Mouse (Mus musculus) liver, embryonic 16.5 days (tissue): ENCODE results near the gene Chn2. TPM values are rescaled to one million over a fixed set of nuclear protein-coding genes. Genes with fewer than 3 reads are reported as not detected.

Source experiments
- ATAC-seq: fragments of 200-750 bp; cut with Nextera tagmentation; 2 replicates; pipeline ENCODE4 v1.8.0; 2017; ENCODE audit warnings: low read depth, mild to moderate bottlenecking, moderate number of reproducible peaks, moderate library complexity
- H3K27ac ChIP-seq: fragments of 300-500 bp; sonication (generic); 2 replicates; pipeline ENCODE4 v1.5.1; 2014; ENCODE audit warnings: mild to moderate bottlenecking, low read length
- H3K27me3 ChIP-seq: fragments of 300-500 bp; sonication (generic); 2 replicates; pipeline ENCODE4 v1.6.1; 2014; ENCODE audit warnings: low read depth, low read length, mixed read lengths; ENCODE audit not compliant: control insufficient read depth, insufficient read depth
- H3K36me3 ChIP-seq: fragments of 300-500 bp; sonication (generic); 2 replicates; pipeline ENCODE4 v1.6.1; 2014; ENCODE audit warnings: mild to moderate bottlenecking; ENCODE audit not compliant: control insufficient read depth, insufficient read depth
- H3K4me1 ChIP-seq: fragments of 300-500 bp; sonication (generic); 2 replicates; pipeline ENCODE4 v1.6.1; 2014; ENCODE audit warnings: low read depth, low read length, mixed read lengths; ENCODE audit not compliant: control insufficient read depth
- H3K4me2 ChIP-seq: fragments of 300-500 bp; sonication (generic); 2 replicates; pipeline ENCODE4 v1.6.1; 2014; ENCODE audit warnings: low read depth, low read length, mixed read lengths
- H3K4me3 ChIP-seq: fragments of 300-500 bp; sonication (generic); 2 replicates; pipeline ENCODE4 v1.5.1; 2014; ENCODE audit warnings: low read depth, mild to moderate bottlenecking, low read length
- H3K9ac ChIP-seq: fragments of 300-500 bp; sonication (generic); 2 replicates; pipeline ENCODE4 v1.6.1; 2014; ENCODE audit warnings: low read depth, low read length
- H3K9me3 ChIP-seq: fragments of 300-500 bp; sonication (generic); replicated peaks from 2 replicates; pipeline ENCODE4 v1.6.1; 2016; ENCODE audit warnings: low read length; ENCODE audit not compliant: control insufficient read depth
- WGBS: fragments of 180-500 bp; shearing (Covaris S2); extraction: QIAGEN DNeasy Blood & Tissue Kit; methylation state at CpG from one replicate; pipeline ENCODE4 v1.1.7; 2014; ENCODE audit not compliant: insufficient replicate concordance; 5-methylcytosine and 5-hydroxymethylcytosine counted together
- polyA plus RNA-seq: library from polyadenylated mRNA; unstranded; fragments of >200 nt; fragmentation: Nextera tagmentation; extraction: Ambion mirVana; gene quantifications from 2 replicates; pipeline ENCODE4 v1.2.1, GENCODE M21; 2015

The Chn2 gene
- polyA plus RNA-seq, 1 experiment from 2014 or later, result 4.2 TPM

GRCm38 (mm10) chr6:54092920-54093319 is 53.6 kb downstream of the Chn2 start:
- no peak for ATAC-seq
- Histone ChIP-seq H3K9ac (no peak overlapping the region), H3K27me3 (no peaks in the 10 kb centered on the region), H3K4me2 (no peak overlapping the region), H3K36me3 (no peaks in the 10 kb centered on the region), H3K4me3 (no peak overlapping the region), H3K4me1 (no peaks in the 10 kb centered on the region), H3K27ac (no peak overlapping the region), H3K9me3 (no peaks in the 10 kb centered on the region)
- WGBS, result 64% methylated on average over 3 of the region's 3 CpGs

DNA sequence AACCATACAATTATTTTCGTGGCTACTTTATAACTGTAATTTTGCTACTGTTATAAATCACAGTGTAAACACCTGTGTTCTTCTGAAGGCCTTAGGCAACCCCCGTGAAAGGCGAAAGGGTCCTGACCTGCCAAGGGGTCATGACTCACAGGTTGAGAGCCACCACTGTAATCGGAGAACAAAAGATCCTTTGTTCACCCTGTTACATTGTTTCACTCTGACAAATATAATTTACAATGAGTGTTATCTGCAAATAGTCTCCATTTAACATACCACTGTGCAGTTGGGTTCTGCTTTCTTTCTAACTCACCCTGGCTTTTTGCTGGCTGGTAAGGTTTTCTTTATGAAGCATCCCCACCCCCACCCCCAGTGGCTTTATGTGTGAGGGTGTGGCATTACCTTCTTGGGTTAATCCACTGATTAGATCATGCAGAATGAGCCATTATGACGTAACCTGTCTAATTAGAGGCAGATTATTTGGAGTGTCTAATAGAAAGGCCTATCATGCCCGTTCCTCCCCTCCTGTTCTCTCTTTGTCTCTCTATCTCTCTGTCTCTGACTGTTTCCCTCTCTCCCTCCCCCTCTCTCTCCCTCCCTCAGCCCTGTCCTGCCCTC is 56.9 kb downstream of the Chn2 start:
- Histone ChIP-seq H3K27ac (no peak overlapping the region), H3K9me3 (no peaks in the 10 kb centered on the region), H3K4me1 (no peaks in the 10 kb centered on the region), H3K9ac (no peak overlapping the region), H3K27me3 (no peaks in the 10 kb centered on the region), H3K36me3 (no peaks in the 10 kb centered on the region), H3K4me2 (no peak overlapping the region), H3K4me3 (no peak overlapping the region)
- ATAC-seq, result no peak
- WGBS, result 55% methylated on average over 6 of the region's 6 CpGs

DNA sequence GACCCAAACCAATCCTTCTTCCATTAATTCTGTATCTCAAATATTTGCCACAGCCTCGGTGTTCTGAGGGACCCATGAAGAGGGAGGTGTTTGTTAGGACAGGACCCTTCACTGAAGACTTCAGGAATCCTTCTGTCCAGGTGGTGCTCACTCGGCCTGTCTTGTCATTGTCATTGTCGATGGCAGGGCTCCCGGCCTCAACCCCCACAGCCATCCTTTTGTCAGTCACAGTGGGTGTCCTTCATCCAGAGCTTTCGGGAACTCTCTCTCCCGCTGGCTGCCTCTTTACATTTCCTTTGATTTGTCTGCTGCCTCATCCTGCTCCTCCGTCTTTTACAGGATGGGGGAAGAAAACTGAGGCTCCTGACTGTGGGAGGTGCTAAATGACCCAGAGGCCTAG is 57.5 kb downstream of the Chn2 start:
- H3K27ac ChIP-seq, result no peak overlapping the region
- ATAC-seq, result no peak
- no peaks in the 10 kb centered on the region for H3K27me3 ChIP-seq
- 58% methylated on average over 7 of the region's 7 CpGs for WGBS
- H3K9ac ChIP-seq, result no peak overlapping the region
- H3K4me1 ChIP-seq, result no peaks in the 10 kb centered on the region
- H3K4me2 ChIP-seq, result no peak overlapping the region
- H3K4me3 ChIP-seq, result no peak overlapping the region
- no peaks in the 10 kb centered on the region for H3K36me3 ChIP-seq
- no peaks in the 10 kb centered on the region for H3K9me3 ChIP-seq

- Histone ChIP-seq H3K4me3 (no peak overlapping the region), H3K4me2 (no peak overlapping the region), H3K36me3 (no peaks in the 10 kb centered on the region), H3K27me3 (no peaks in the 10 kb centered on the region), H3K9me3 (no peaks in the 10 kb centered on the region), H3K9ac (no peak overlapping the region), H3K27ac (no peak overlapping the region), H3K4me1 (no peaks in the 10 kb centered on the region)
- ATAC-seq, result no peak
- 73% methylated on average over 6 of the region's 6 CpGs for WGBS
These were observed 59.0 kb downstream of the Chn2 start for GRCm38 (mm10) chr6:54098339-54098738.

- Histone ChIP-seq H3K4me3 (no peak overlapping the region), H3K36me3 (no peaks in the 10 kb centered on the region), H3K9ac (no peak overlapping the region), H3K4me1 (no peaks in the 10 kb centered on the region), H3K4me2 (no peak overlapping the region), H3K9me3 (no peaks in the 10 kb centered on the region), H3K27me3 (no peaks in the 10 kb centered on the region), H3K27ac (no peak overlapping the region)
- no peak for ATAC-seq
- WGBS, result 54% methylated on average over 6 of the region's 6 CpGs
These were observed 60.3 kb downstream of the Chn2 start for GRCm38 (mm10) chr6:54099659-54100058.

DNA sequence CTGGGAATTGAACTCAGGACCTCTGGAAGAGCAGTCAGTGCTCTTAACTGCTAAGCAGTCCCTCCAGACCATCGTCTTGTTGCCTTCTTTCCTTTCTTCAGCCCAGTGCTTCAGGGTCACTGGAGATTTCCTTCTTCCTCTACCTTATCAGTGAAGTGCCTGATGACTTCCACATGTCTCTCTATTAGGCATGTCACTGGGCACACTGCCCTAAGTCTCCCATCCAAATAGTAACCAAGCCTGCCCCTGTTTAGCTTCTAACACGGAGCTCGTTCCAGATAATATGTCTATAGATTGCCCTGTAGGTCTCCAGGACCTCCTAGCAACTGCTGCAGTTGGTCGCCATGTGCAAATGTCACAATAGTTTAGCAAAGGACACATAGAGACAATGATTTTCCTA is 62.9 kb downstream of the Chn2 start:
- no peaks in the 10 kb centered on the region for H3K36me3 ChIP-seq
- no peak overlapping the region for H3K9ac ChIP-seq
- H3K27ac ChIP-seq, result no peak overlapping the region
- H3K27me3 ChIP-seq, result no peaks in the 10 kb centered on the region
- H3K4me3 ChIP-seq, result no peak overlapping the region
- no peaks in the 10 kb centered on the region for H3K4me1 ChIP-seq
- WGBS, result 54% methylated on average over 4 of the region's 4 CpGs
- no peaks in the 10 kb centered on the region for H3K9me3 ChIP-seq
- ATAC-seq, result no peak
- no peak overlapping the region for H3K4me2 ChIP-seq

DNA sequence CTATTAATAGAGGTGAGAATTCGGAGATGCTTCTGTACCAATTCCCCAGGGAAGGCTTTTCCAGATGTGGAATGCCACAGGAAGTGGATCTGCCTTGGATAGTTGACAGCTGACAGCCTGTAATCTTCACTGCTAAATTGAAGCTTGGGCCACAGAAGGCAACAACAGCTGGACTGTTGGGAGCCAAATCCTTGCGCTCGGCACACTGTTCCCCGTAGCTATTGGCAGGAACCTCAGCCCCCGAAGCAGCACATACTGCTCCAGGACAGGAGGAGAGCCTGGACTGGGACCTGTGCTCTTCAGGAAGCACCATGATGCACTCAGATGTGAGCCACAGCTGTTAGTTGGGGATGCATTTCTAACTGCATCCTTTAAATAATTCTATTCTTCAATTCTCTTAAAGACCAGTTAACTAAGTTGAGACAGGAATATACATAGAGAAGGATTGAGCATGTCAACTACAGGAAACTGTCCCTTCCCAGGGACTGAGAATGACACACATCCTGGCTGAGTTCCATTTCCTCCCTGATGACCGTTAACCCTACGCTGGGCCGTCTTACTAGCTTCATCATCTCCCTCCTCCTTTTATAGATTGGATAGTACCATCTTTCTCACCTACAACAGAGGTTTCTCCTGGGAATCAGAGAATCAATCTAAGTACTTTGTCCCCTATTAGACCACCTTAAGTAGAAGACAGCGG is 64.1 kb downstream of the Chn2 start:
- Histone ChIP-seq H3K27ac (no peak overlapping the region), H3K9me3 (no peaks in the 10 kb centered on the region), H3K36me3 (no peaks in the 10 kb centered on the region), H3K9ac (no peak overlapping the region), H3K4me1 (no peaks in the 10 kb centered on the region), H3K27me3 (no peaks in the 10 kb centered on the region), H3K4me2 (no peak overlapping the region), H3K4me3 (no peak overlapping the region)
- 66% methylated on average over 9 of the region's 9 CpGs for WGBS
- no peak for ATAC-seq

GRCm38 (mm10) chr6:54111416-54111984 is 72.1 kb downstream of the Chn2 start:
- no peak overlapping the region for H3K4me3 ChIP-seq
- H3K27me3 ChIP-seq, result no peaks in the 10 kb centered on the region
- no peak for ATAC-seq
- WGBS, result 28% methylated on average over 4 of the region's 4 CpGs
- no peak overlapping the region for H3K4me2 ChIP-seq
- no peaks in the 10 kb centered on the region for H3K36me3 ChIP-seq
- H3K9ac ChIP-seq, result no peak overlapping the region
- H3K27ac ChIP-seq, result no peak overlapping the region
- H3K4me1 ChIP-seq, result no peaks in the 10 kb centered on the region; the same call in 1 of the 2 replicates
- no peaks in the 10 kb centered on the region for H3K9me3 ChIP-seq

DNA sequence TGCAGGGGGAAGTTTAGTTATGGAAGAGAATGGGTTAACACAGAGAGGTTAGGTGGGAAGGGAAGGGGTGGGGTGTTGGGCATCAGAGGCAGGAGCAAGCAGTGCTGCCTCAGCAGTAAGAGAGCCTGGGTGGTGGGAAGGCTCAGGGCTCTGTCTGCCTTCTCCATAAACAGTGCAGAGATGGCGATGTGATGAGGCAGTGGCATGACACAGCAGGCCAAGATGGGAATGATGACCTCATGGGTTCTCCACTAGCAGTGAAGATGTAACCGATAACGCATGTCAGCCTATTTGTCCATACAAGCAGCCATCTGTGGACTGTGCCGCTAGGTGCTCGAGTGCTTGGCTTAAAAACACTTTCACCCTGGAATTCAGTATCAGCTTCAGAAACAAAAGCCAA is 74.0 kb downstream of the Chn2 start:
- no peaks in the 10 kb centered on the region for H3K9me3 ChIP-seq
- no peak overlapping the region for H3K27ac ChIP-seq
- no peak overlapping the region for H3K4me2 ChIP-seq
- H3K4me1 ChIP-seq, result no peaks in the 10 kb centered on the region; the same call in 1 of the 2 replicates
- no peaks in the 10 kb centered on the region for H3K27me3 ChIP-seq
- WGBS, result 66% methylated on average over 5 of the region's 5 CpGs
- no peak for ATAC-seq
- no peaks in the 10 kb centered on the region for H3K36me3 ChIP-seq
- no peak overlapping the region for H3K9ac ChIP-seq
- no peak overlapping the region for H3K4me3 ChIP-seq
